Mouse (Mus musculus): ENCODE data around the gene Rmi2. TPM values are rescaled to one million over a fixed set of nuclear protein-coding genes. Genes with fewer than 3 reads are reported as not detected.

Gene Rmi2
- total and polyA plus RNA-seq, 2 experiments = 0.09 TPM; not detected in 1

DNA sequence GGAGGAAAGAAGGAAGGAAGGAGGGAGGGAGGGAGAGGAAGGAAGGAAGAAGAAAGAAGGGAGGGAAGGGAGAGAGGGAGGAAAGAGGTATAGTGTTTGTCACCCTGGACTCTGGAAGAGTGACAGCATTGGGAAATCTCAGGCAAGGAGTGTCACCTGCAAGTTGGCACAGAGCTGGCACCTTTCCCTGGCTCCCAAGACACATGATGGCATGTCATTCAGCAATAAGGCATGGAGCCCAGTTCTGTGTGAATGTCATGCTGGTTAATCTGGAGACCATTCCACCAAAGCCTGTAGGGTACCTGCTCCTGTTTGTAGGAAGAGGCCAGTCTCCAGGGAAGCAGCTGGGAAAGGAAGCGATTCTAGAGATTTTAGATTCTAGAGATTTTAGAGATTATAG, 24.5 kb upstream of the Rmi2 start:
- H3K4me1 ChIP-seq (ENCODE audit: control insufficient read depth, insufficient read depth, low read length) = peaks cover 3% of the 10 kb centered on the region; the same call in 1 of the 2 replicates
- TF ChIP-seq POLR2A (IDR thresholded peaks at IDR 0.05; ENCODE audit: extremely low read depth, insufficient read depth, low read length) (no peak), CTCF (IDR thresholded peaks at IDR 0.05; ENCODE audit: low read depth, low read length) (no peak)
- DNase-seq (ENCODE audit: extremely low read depth, low read depth, low spot score) = peak; percentile 23
- H3K27ac ChIP-seq (replicated peaks; ENCODE audit: insufficient read depth, low read depth, low read length) = no peak overlapping the region
- no peaks in the 10 kb centered on the region for H3K36me3 ChIP-seq (ENCODE audit: control insufficient read depth, insufficient read depth, low read length)
- no peak overlapping the region for H3K9ac ChIP-seq (ENCODE audit: low read depth, low read length)
- H3K27me3 ChIP-seq (ENCODE audit: control insufficient read depth, insufficient read depth, low read length) = no peaks in the 10 kb centered on the region
- 97% methylated on average over 1 of the region's 1 CpGs for WGBS
- H3K79me2 ChIP-seq (ENCODE audit: control insufficient read depth, insufficient read depth, low read length) = no peaks in the 10 kb centered on the region
- no peak overlapping the region for H3K4me3 ChIP-seq (ENCODE audit: insufficient read depth, low read depth, low read length)

DNA sequence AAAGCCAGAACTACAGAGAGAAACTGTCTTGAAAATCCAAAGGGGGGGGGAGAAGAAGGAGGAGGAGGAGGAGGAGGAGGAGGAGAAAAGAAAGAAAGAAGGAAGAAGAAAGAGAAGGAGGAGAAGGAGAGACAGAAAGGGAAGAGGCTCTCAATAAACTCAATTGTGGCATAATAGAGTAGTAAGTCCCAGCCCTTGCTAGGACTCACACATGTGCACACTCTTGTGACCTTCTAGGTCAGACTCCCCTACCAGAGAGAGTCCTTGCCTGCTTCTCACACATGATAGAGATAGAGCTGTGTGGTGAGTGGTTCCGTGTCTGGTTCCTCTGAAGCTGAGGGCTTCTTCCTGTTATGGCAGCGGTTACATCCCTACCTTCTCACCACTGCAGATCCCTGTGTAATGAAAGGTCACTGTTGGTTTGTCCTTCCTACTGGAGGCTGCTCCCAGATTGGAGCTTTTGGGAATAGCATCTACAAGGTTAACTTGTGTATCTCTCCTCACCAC, 21.9 kb upstream of the Rmi2 start, which contains the start of gene Gm11172:
TSS of gene Gm11172 (plus strand) at position 51 of the 507 bp plus-strand sequence.
- TF ChIP-seq CTCF (IDR thresholded peaks at IDR 0.05; ENCODE audit: low read depth, low read length) (no peak), POLR2A (IDR thresholded peaks at IDR 0.05; ENCODE audit: extremely low read depth, insufficient read depth, low read length) (no peak)
- 74% methylated on average over 2 of the region's 2 CpGs for WGBS
- Histone ChIP-seq H3K27me3 (ENCODE audit: control insufficient read depth, insufficient read depth, low read length) (no peaks in the 10 kb centered on the region), H3K9ac (ENCODE audit: low read depth, low read length) (no peak within 1 kb of the TSS), H3K36me3 (ENCODE audit: control insufficient read depth, insufficient read depth, low read length) (no peaks in the 10 kb centered on the region), H3K4me1 (ENCODE audit: control insufficient read depth, insufficient read depth, low read length) (peaks cover 3% of the 10 kb centered on the region; the same call in 1 of the 2 replicates), H3K79me2 (ENCODE audit: control insufficient read depth, insufficient read depth, low read length) (no peaks in the 10 kb centered on the region), H3K27ac (replicated peaks; ENCODE audit: insufficient read depth, low read depth, low read length) (no peak within 1 kb of the TSS), H3K4me3 (ENCODE audit: insufficient read depth, low read depth, low read length) (no peak within 1 kb of the TSS)
- DNase-seq (ENCODE audit: extremely low read depth, low read depth, low spot score) = no peak

- no peak for TF ChIP-seq POLR2A (IDR thresholded peaks at IDR 0.05; ENCODE audit: extremely low read depth, insufficient read depth, low read length)
- TF ChIP-seq CTCF (IDR thresholded peaks at IDR 0.05; ENCODE audit: low read depth, low read length) = no peak
- no peaks in the 10 kb centered on the region for H3K27me3 ChIP-seq (ENCODE audit: control insufficient read depth, insufficient read depth, low read length)
- no peak overlapping the region for H3K9ac ChIP-seq (ENCODE audit: low read depth, low read length)
- peaks cover 3% of the 10 kb centered on the region; the same call in 1 of the 2 replicates for H3K4me1 ChIP-seq (ENCODE audit: control insufficient read depth, insufficient read depth, low read length)
- no peak overlapping the region for H3K27ac ChIP-seq (replicated peaks; ENCODE audit: insufficient read depth, low read depth, low read length)
- no peaks in the 10 kb centered on the region for H3K36me3 ChIP-seq (ENCODE audit: control insufficient read depth, insufficient read depth, low read length)
- no peak for DNase-seq (ENCODE audit: extremely low read depth, low read depth, low spot score)
- H3K79me2 ChIP-seq (ENCODE audit: control insufficient read depth, insufficient read depth, low read length) = no peaks in the 10 kb centered on the region
- 92% methylated on average over 4 of the region's 4 CpGs for WGBS
- no peak overlapping the region for H3K4me3 ChIP-seq (ENCODE audit: insufficient read depth, low read depth, low read length)
Measured at GRCm38 (mm10) chr16:10813726-10814125, 21.1 kb upstream of the Rmi2 start.

GRCm38 (mm10) chr16:10814864-10815263, 20.0 kb upstream of the Rmi2 start:
- DNase-seq (ENCODE audit: extremely low read depth, low read depth, low spot score) = peak; percentile 23
- no peak overlapping the region for H3K4me3 ChIP-seq (ENCODE audit: insufficient read depth, low read depth, low read length)

DNA sequence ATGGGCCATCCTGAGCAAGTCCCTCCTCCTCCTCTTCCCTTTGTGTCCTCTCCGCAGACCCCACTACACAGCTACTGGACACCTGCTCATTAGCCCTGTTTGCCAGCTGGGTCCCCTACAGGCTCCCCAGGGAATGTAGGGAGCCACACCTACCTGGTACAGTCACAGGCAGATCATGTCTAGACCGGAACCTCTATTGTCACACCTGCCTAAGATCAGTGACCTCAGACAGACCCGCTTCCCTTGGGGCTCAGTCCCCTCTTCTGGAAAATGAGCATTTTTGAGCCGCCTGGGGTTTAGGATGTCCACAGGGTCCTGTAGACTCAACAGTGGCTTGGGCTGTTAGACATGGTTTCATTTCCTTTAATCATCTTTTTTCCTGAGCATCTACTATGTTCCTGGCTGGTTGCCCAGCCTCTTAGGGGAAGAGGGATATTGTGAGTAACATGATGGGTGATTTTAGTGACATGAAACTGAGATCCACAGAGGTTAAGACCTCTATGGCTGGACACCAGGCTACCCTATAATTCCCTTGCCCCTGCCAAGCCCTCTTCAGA, 16.2 kb upstream of the Rmi2 start:
- no peak overlapping the region for H3K27ac ChIP-seq (replicated peaks; ENCODE audit: insufficient read depth, low read depth, low read length)
- TF ChIP-seq CTCF (IDR thresholded peaks at IDR 0.05; ENCODE audit: low read depth, low read length) (no peak), POLR2A (IDR thresholded peaks at IDR 0.05; ENCODE audit: extremely low read depth, insufficient read depth, low read length) (no peak)
- no peaks in the 10 kb centered on the region for H3K27me3 ChIP-seq (ENCODE audit: control insufficient read depth, insufficient read depth, low read length)
- 83% methylated on average over 4 of the region's 4 CpGs for WGBS
- no peak overlapping the region for H3K9ac ChIP-seq (ENCODE audit: low read depth, low read length)
- no peaks in the 10 kb centered on the region for H3K36me3 ChIP-seq (ENCODE audit: control insufficient read depth, insufficient read depth, low read length)
- H3K79me2 ChIP-seq (ENCODE audit: control insufficient read depth, insufficient read depth, low read length) = no peaks in the 10 kb centered on the region
- peaks cover 3% of the 10 kb centered on the region; the same call in 1 of the 2 replicates for H3K4me1 ChIP-seq (ENCODE audit: control insufficient read depth, insufficient read depth, low read length)
- H3K4me3 ChIP-seq (ENCODE audit: insufficient read depth, low read depth, low read length) = no peak overlapping the region
- no peak for DNase-seq (ENCODE audit: extremely low read depth, low read depth, low spot score)

More at GRCm38 (mm10) chr16:10814864-10815263, 20.0 kb upstream of the Rmi2 start:
- Histone ChIP-seq H3K27me3 (ENCODE audit: control insufficient read depth, insufficient read depth, low read length) (no peaks in the 10 kb centered on the region), H3K9ac (ENCODE audit: low read depth, low read length) (no peak overlapping the region), H3K27ac (replicated peaks; ENCODE audit: insufficient read depth, low read depth, low read length) (no peak overlapping the region), H3K4me1 (ENCODE audit: control insufficient read depth, insufficient read depth, low read length) (peaks cover 3% of the 10 kb centered on the region; the same call in 1 of the 2 replicates), H3K36me3 (ENCODE audit: control insufficient read depth, insufficient read depth, low read length) (no peaks in the 10 kb centered on the region), H3K79me2 (ENCODE audit: control insufficient read depth, insufficient read depth, low read length) (no peaks in the 10 kb centered on the region)
- no peak for TF ChIP-seq POLR2A (IDR thresholded peaks at IDR 0.05; ENCODE audit: extremely low read depth, insufficient read depth, low read length)
- WGBS = 26% methylated on average over 4 of the region's 4 CpGs

DNA sequence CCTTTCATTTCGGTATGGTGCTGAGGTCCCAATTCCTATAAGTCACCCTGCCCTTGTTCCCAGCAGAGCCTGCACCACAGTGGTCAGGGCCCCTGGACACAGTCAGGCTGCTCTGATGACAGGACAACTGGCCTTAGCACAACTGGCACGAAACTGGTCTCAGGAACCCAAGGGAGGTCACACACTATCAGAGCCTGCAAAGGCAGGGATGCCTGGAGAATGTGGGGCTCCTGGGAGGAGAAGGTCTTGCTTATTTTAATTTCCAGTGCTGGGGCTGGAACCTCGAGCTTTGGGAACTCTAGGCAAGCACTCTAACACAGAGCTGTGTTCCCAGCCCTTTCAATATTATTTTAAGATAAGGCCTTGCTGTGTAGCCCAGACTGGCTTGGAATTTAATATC, 14.9 kb upstream of the Rmi2 start:
- TF ChIP-seq POLR2A (IDR thresholded peaks at IDR 0.05; ENCODE audit: extremely low read depth, insufficient read depth, low read length) = no peak
- WGBS = 80% methylated on average over 3 of the region's 3 CpGs
- H3K4me3 ChIP-seq (ENCODE audit: insufficient read depth, low read depth, low read length) = no peak overlapping the region

More for the DNA sequence above, 14.9 kb upstream of the Rmi2 start:
- Histone ChIP-seq H3K27ac (replicated peaks; ENCODE audit: insufficient read depth, low read depth, low read length) (no peak overlapping the region), H3K79me2 (ENCODE audit: control insufficient read depth, insufficient read depth, low read length) (no peaks in the 10 kb centered on the region), H3K9ac (ENCODE audit: low read depth, low read length) (no peak overlapping the region), H3K36me3 (ENCODE audit: control insufficient read depth, insufficient read depth, low read length) (no peaks in the 10 kb centered on the region), H3K27me3 (ENCODE audit: control insufficient read depth, insufficient read depth, low read length) (no peaks in the 10 kb centered on the region), H3K4me1 (ENCODE audit: control insufficient read depth, insufficient read depth, low read length) (peaks cover 2% of the 10 kb centered on the region; the same call in 1 of the 2 replicates)
- no peak for DNase-seq (ENCODE audit: extremely low read depth, low read depth, low spot score)
